Mouse (Mus musculus) spleen, adult 2 months (tissue): Measurements from ENCODE around the gene Rab6b. TPM values are rescaled to one million over a fixed set of nuclear protein-coding genes. Genes with fewer than 3 reads are reported as not detected.

Experiments
- DNase-seq, 2 experiments: peaks; one replicate each; pipeline versions ENCODE4 v3.0.0 to v3.0.0-alpha.2; 2012 to 2021; ENCODE audit warnings: low spot score in 2 of 2, low read depth in 1 of 2
- H3K27ac ChIP-seq: fragments of 200-500 bp; 2 replicates; pipeline ENCODE4 v1.5.1; 2012; ENCODE audit warnings: low read length, inconsistent platforms; ENCODE audit not compliant: insufficient read depth
- H3K27me3 ChIP-seq: fragments of 200-500 bp; 2 replicates; pipeline ENCODE4 v1.6.1; 2012; ENCODE audit warnings: mild to moderate bottlenecking, moderate library complexity, low read length, inconsistent platforms; ENCODE audit not compliant: control insufficient read depth, insufficient read depth
- H3K36me3 ChIP-seq: fragments of 200-500 bp; 2 replicates; pipeline ENCODE4 v1.6.1; 2012; ENCODE audit warnings: mild to moderate bottlenecking, low read length, inconsistent platforms; ENCODE audit not compliant: control insufficient read depth, insufficient read depth
- H3K4me1 ChIP-seq: fragments of 200-500 bp; 2 replicates; pipeline ENCODE4 v1.6.1; 2011; ENCODE audit warnings: inconsistent platforms; ENCODE audit not compliant: control insufficient read depth, insufficient read depth, insufficient read length
- H3K4me3 ChIP-seq: fragments of 200-500 bp; 2 replicates; pipeline ENCODE4 v1.5.1; 2011; ENCODE audit warnings: mild to moderate bottlenecking, inconsistent platforms; ENCODE audit not compliant: insufficient read depth, insufficient read length; ENCODE audit errors: extremely low read depth
- CTCF ChIP-seq: fragments of 200-500 bp; IDR thresholded peaks from 2 replicates; pipeline ENCODE4 v1.5.1; 2011; ENCODE audit warnings: mild to moderate bottlenecking, inconsistent platforms; ENCODE audit not compliant: insufficient read depth, insufficient read length, insufficient replicate concordance; ENCODE audit errors: extremely low read depth
- POLR2A ChIP-seq: fragments of 200-500 bp; IDR thresholded peaks from 2 replicates; pipeline ENCODE4 v1.6.1; 2011; ENCODE audit warnings: low read depth, low read length, inconsistent platforms
- WGBS: fragments of 180-500 bp; shearing (Covaris S2); methylation state at CpG from one replicate; pipeline ENCODE4 v1.1.7; 2018; 5-methylcytosine and 5-hydroxymethylcytosine counted together
- polyA plus RNA-seq: library from polyadenylated mRNA; depleted of rRNA; stranded (reverse); fragments of >200 nt; gene quantifications from 2 replicates; pipeline ENCODE4 v1.2.3, GENCODE M21; 2012

The Rab6b gene
- polyA plus RNA-seq, 1 experiment, result 1.4 TPM

GRCm38 (mm10) chr9:103180807-103181565 lies 69.4 kb downstream of the Rab6b start:
- WGBS, result 4% methylated on average over 20 of the region's 20 CpGs
- H3K4me1 ChIP-seq, result no peaks in the 10 kb centered on the region; the same call in 1 of the 2 replicates
- peak; percentile 36 to 74 for DNase-seq
- H3K4me3 ChIP-seq, result peak overlapping the region; percentile 58
- H3K36me3 ChIP-seq, result no peaks in the 10 kb centered on the region
- no peak overlapping the region for H3K27ac ChIP-seq
- H3K27me3 ChIP-seq, result no peaks in the 10 kb centered on the region
- TF ChIP-seq CTCF, result no peak
- no peak; the same call in 1 of the 2 replicates for TF ChIP-seq POLR2A

- Histone ChIP-seq H3K36me3 (no peaks in the 10 kb centered on the region), H3K27me3 (no peaks in the 10 kb centered on the region), H3K4me1 (no peaks in the 10 kb centered on the region; the same call in 1 of the 2 replicates), H3K4me3 (no peak overlapping the region), H3K27ac (no peak overlapping the region)
- WGBS, result 92% methylated on average over 8 of the region's 8 CpGs
- TF ChIP-seq POLR2A (no peak), CTCF (no peak)
- DNase-seq, result no peak
Measured at GRCm38 (mm10) chr9:103181886-103182285, 70.3 kb downstream of the Rab6b start.

GRCm38 (mm10) chr9:103184855-103185254 lies 73.3 kb downstream of the Rab6b start:
- Histone ChIP-seq H3K4me3 (no peak overlapping the region), H3K27me3 (no peaks in the 10 kb centered on the region), H3K36me3 (peaks cover 2% of the 10 kb centered on the region; the same call in 1 of the 2 replicates), H3K4me1 (no peaks in the 10 kb centered on the region; the same call in 1 of the 2 replicates), H3K27ac (no peak overlapping the region)
- 80% methylated on average over 4 of the region's 4 CpGs for WGBS
- no peak for DNase-seq
- no peak for TF ChIP-seq CTCF
- TF ChIP-seq POLR2A, result no peak

GRCm38 (mm10) chr9:103185946-103186345 lies 74.4 kb downstream of the Rab6b start:
- Histone ChIP-seq H3K4me3 (no peak overlapping the region), H3K27ac (no peak overlapping the region), H3K27me3 (no peaks in the 10 kb centered on the region), H3K36me3 (peaks cover 11% of the 10 kb centered on the region), H3K4me1 (no peaks in the 10 kb centered on the region; the same call in 1 of the 2 replicates)
- 89% methylated on average over 8 of the region's 8 CpGs for WGBS
- TF ChIP-seq CTCF (no peak), POLR2A (no peak)
- DNase-seq, result no peak

- H3K27ac ChIP-seq, result no peak overlapping the region
- no peaks in the 10 kb centered on the region for H3K4me1 ChIP-seq
- no peak for DNase-seq
- peaks cover 12% of the 10 kb centered on the region for H3K36me3 ChIP-seq
- H3K27me3 ChIP-seq, result no peaks in the 10 kb centered on the region
- no peak for TF ChIP-seq POLR2A
- no peak for TF ChIP-seq CTCF
- no peak overlapping the region for H3K4me3 ChIP-seq
- WGBS, result 79% methylated on average over 9 of the region's 9 CpGs
Measured at GRCm38 (mm10) chr9:103186747-103187146, 75.2 kb downstream of the Rab6b start.

GRCm38 (mm10) chr9:103188416-103188815 lies 76.8 kb downstream of the Rab6b start:
- Histone ChIP-seq H3K4me1 (no peaks in the 10 kb centered on the region), H3K4me3 (no peak overlapping the region), H3K27ac (no peak overlapping the region), H3K36me3 (peaks cover 17% of the 10 kb centered on the region), H3K27me3 (no peaks in the 10 kb centered on the region)
- DNase-seq, result no peak
- TF ChIP-seq CTCF, result no peak
- 93% methylated on average over 4 of the region's 4 CpGs for WGBS
